Mouse (Mus musculus): ENCODE measurements around the gene Poll. TPM values are rescaled to one million over a fixed set of nuclear protein-coding genes. Genes with fewer than 3 reads are reported as not detected.

Poll gene
- total and polyA plus RNA-seq, 3 experiments, result 16.5 to 24.6 (median 18.9) TPM

DNA sequence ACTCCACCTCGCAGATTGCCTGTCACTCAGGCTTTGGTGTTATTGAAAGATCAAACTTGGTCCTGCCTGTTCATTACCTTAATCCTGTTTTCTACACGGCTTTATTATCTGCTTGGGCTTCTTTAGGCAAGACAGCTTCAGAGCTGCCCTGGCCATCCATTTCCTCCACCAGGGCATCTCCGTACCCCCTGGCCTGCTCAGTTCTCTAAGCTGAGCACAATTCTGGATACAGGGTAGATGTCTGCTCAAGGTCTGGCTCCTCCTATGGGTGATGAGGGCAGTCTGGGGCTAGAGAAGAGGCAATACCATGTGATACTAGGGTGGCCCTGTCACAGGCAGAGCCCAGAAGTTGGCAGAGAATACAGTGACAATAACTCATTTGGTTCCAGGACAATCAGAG is 26.5 kb upstream of the Poll start:
- Histone ChIP-seq H3K36me3 (replicated peaks in 1 of 2; ENCODE audit: control insufficient read depth in 1 of 2, insufficient read depth in 1 of 2, low read length in 1 of 2) (peaks cover 0 to 37% of the 10 kb centered on the region in 2 experiments), H3K4me1 (ENCODE audit: control insufficient read depth in 1 of 2, insufficient read depth in 2 of 2) (peaks cover 13 to 32% of the 10 kb centered on the region in 2 experiments), H3K27me3 (replicated peaks) (no peaks in the 10 kb centered on the region), H3K27ac (ENCODE audit: insufficient read depth, low read depth) (no peak overlapping the region), H3K79me2 (replicated peaks; ENCODE audit: control insufficient read depth, extremely low read depth, insufficient read depth, poor library complexity, severe bottlenecking) (no peaks in the 10 kb centered on the region), H3K9me3 (replicated peaks; ENCODE audit: low read length) (no peaks in the 10 kb centered on the region), H3K9ac (ENCODE audit: insufficient read depth, low read depth) (no peak overlapping the region), H3K4me2 (ENCODE audit: insufficient read depth, low read depth, poor library complexity, severe bottlenecking) (no peak overlapping the region), H3K4me3 (replicated peaks in 1 of 3; ENCODE audit: low read depth in 2 of 3, low read length in 2 of 3, poor library complexity in 1 of 3) (no peak overlapping the region)
- dilution Hi-C loops (cut with MboI; ENCODE audit: extremely low pct_ligation_motif_present, extremely low pct_unique_long_range_greater_than_20kb, low sequenced_read_pairs), result no loop called here
- in situ Hi-C loops (cut with MboI; ENCODE audit: low pct_ligation_motif_present, low pct_unique_long_range_greater_than_20kb, low sequenced_read_pairs), result no loop called here
- TF ChIP-seq IRF4 (IDR thresholded peaks at IDR 0.05; ENCODE audit: low read depth, low read length) (no peak), ZNF384 (IDR thresholded peaks at IDR 0.05; ENCODE audit: low read depth, low read length) (no peak), JUN (IDR thresholded peaks at IDR 0.05; ENCODE audit: insufficient read depth, low read depth, low read length) (no peak), HCFC1 (IDR thresholded peaks at IDR 0.05; ENCODE audit: low read depth, low read length) (no peak), TBP (conservative IDR thresholded peaks at IDR 0.05; ENCODE audit: low read depth, low read length) (no peak), BHLHE40 (IDR thresholded peaks at IDR 0.05; ENCODE audit: low read depth, low read length) (no peak), TCF12 (IDR thresholded peaks at IDR 0.05; ENCODE audit: low read depth, low read length) (no peak), RAD21 (IDR thresholded peaks at IDR 0.05; ENCODE audit: low read depth, low read length) (no peak), KAT2A (IDR thresholded peaks at IDR 0.05; ENCODE audit: insufficient replicate concordance, low read length) (no peak), PAX5 (IDR thresholded peaks at IDR 0.05; ENCODE audit: low read length) (no peak), EP300 (IDR thresholded peaks at IDR 0.05; ENCODE audit: low read length) (no peak), SIN3A (IDR thresholded peaks at IDR 0.05; ENCODE audit: low read length) (no peak), MAFK (IDR thresholded peaks at IDR 0.05; ENCODE audit: insufficient replicate concordance, low read length) (no peak), ELF1 (IDR thresholded peaks at IDR 0.05; ENCODE audit: low read depth, low read length) (no peak), ETS1 (conservative IDR thresholded peaks at IDR 0.05; ENCODE audit: low read depth, low read length) (no peak), GABPA (IDR thresholded peaks at IDR 0.05; ENCODE audit: insufficient replicate concordance, low read depth, low read length) (no peak), POLR2A (IDR thresholded peaks at IDR 0.05; ENCODE audit: low read depth, low read length) (no peak)
- DNase-seq (ENCODE audit: extremely low read depth), result no peak

DNA sequence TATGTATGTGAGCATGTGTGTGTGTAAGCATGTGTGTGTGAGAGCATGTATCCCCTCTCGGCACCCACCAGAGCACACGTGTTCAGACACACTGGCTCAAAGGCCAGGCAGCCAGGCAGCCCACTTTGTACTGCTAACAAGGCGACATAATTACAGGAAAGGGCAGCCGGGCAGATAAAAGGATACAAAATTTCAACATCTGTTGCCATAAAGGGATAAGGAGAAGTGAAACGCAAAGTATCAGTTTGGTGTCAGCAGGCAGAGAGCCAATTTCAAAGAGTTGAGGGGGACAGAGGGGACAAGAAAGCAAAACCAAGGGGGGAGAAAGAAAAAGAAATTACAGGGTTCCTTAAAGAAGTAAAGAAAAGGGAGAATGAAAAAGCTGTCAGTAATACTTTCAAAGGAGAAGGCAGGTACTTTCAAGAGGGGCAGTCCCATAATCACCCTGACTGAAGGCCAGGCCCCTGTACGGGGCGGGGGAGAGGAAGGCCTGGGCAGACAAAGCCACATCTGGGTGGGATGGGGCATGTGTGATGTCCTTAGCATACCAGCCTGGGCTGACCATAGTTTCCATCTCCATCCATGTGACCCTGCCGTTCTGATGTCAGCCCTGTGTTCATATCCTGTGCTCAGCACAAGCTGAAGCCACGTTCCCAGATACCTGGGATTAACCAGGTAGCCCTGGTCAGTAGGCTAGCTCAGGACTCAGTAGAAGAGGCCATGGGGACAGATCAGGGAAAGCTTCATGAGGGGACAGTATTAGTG is 24.7 kb upstream of the Poll start:
- no peaks in the 10 kb centered on the region for H3K27me3 ChIP-seq (replicated peaks)
- DNase-seq (ENCODE audit: extremely low read depth), result peak; percentile 26
- peaks cover 0 to 49% of the 10 kb centered on the region in 2 experiments for H3K36me3 ChIP-seq (replicated peaks in 1 of 2; ENCODE audit: control insufficient read depth in 1 of 2, insufficient read depth in 1 of 2, low read length in 1 of 2)
- no peak overlapping the region for H3K9ac ChIP-seq (ENCODE audit: insufficient read depth, low read depth)
- H3K4me1 ChIP-seq (ENCODE audit: control insufficient read depth in 1 of 2, insufficient read depth in 2 of 2), result peaks cover 13 to 27% of the 10 kb centered on the region in 2 experiments
- no peaks in the 10 kb centered on the region for H3K79me2 ChIP-seq (replicated peaks; ENCODE audit: control insufficient read depth, extremely low read depth, insufficient read depth, poor library complexity, severe bottlenecking)
- H3K4me3 ChIP-seq (replicated peaks in 1 of 3; ENCODE audit: low read depth in 2 of 3, low read length in 2 of 3, poor library complexity in 1 of 3), result peak overlapping the region in 1 of 3 experiments; percentile 14
- in situ Hi-C loops (cut with MboI; ENCODE audit: low pct_ligation_motif_present, low pct_unique_long_range_greater_than_20kb, low sequenced_read_pairs), result no loop called here
- dilution Hi-C loops (cut with MboI; ENCODE audit: extremely low pct_ligation_motif_present, extremely low pct_unique_long_range_greater_than_20kb, low sequenced_read_pairs), result no loop called here
- peaks cover 2% of the 10 kb centered on the region for H3K9me3 ChIP-seq (replicated peaks; ENCODE audit: low read length)
- TF ChIP-seq IRF4 (IDR thresholded peaks at IDR 0.05; ENCODE audit: low read depth, low read length) (peak; percentile 23; the same call in 1 of the 2 replicates), MEF2A (IDR thresholded peaks at IDR 0.05; ENCODE audit: borderline replicate concordance, low read depth, low read length) (no peak)
- H3K4me2 ChIP-seq (ENCODE audit: insufficient read depth, low read depth, poor library complexity, severe bottlenecking), result no peak overlapping the region
- no peak overlapping the region for H3K27ac ChIP-seq (ENCODE audit: insufficient read depth, low read depth)
